ENCODE assay signal across 23 mouse cellular contexts in the genomic region with DNA sequence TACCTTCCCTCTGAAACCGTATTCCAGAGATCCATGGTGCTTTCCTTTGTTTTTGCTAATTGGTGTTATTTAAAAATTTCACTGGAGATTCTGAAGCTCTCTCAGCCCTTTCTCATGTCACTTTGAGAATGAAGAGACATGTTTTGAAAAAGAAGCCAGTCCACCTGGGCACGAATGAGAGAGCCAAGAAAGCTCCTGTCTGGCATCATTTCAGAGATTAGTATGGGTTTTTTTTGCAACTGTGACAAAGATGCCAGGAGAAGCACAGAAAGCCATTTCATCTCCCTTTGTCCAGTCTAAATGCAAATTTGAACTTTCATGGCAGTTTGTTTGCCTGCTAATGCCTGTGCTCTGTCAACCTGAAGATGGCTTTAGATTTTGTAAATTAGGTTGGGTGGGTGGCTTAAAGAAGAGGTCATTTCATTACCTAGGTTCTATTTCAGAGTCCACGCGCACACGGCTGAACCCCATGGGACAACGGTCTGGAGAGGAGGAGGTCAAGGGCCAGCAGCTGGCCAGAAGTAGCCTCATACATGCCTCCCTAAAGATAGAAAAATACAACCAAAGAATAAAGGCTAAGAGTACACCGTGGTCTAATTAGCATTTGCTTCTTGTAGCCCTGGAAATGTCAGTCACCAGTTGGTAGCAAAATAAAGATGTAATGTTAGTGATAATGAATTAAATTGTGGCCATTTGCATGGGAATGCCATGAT.
A peak's percentile ranks its signal among the peaks of the same experiment; 100 is the strongest.
DNase-seq lines count a peak whose midpoint lies in the region; ATAC-seq lines count a peak whose summit lies in the region.
"Had no signal": no experiment of that assay in that cellular context is flagged by ENCODE, and none has a peak within 500 bp of the region (broad histone marks: within the 10 kb centered on the region; RNA-seq: fewer than 3 reads in every experiment).

No protein-coding gene starts in this region.

- H3K4me2 ChIP-seq in hindbrain, embryonic 12.5 days (replicated peaks) = no peak overlapping the region
- no peak overlapping the region for H3K4me2 ChIP-seq in midbrain, embryonic 11.5 days
- H3K4me2 ChIP-seq in midbrain, embryonic 13.5 days (replicated peaks) = no peak overlapping the region
- H3K4me2 ChIP-seq: hindbrain, embryonic 15.5 days; limb, embryonic 12.5 days; liver, embryonic 11.5 days; neural tube, embryonic 12.5 days had no signal

- H3K27me3 ChIP-seq in hindbrain, embryonic 10.5 days (ENCODE audit: insufficient read depth, poor library complexity, severe bottlenecking) = no peaks in the 10 kb centered on the region
- H3K27me3 ChIP-seq in hindbrain, embryonic 12.5 days = no peaks in the 10 kb centered on the region
- H3K27me3 ChIP-seq in midbrain, embryonic 11.5 days (ENCODE audit: control insufficient read depth, insufficient read depth, low read length) = no peaks in the 10 kb centered on the region
- H3K27me3 ChIP-seq in midbrain, embryonic 13.5 days = no peaks in the 10 kb centered on the region
- H3K27me3 ChIP-seq: hindbrain, embryonic 15.5 days; limb, embryonic 12.5 days; neural tube, embryonic 12.5 days; Patski had no signal

- H3K9ac ChIP-seq in hindbrain, embryonic 12.5 days = no peak overlapping the region
- no peak overlapping the region for H3K9ac ChIP-seq in midbrain, embryonic 11.5 days (ENCODE audit: low read length)
- H3K9ac ChIP-seq in midbrain, embryonic 13.5 days (replicated peaks) = no peak overlapping the region
- H3K9ac ChIP-seq: hindbrain, embryonic 15.5 days; limb, embryonic 12.5 days; neural tube, embryonic 12.5 days had no signal

- H3K36me3 ChIP-seq in hindbrain, embryonic 10.5 days = no peaks in the 10 kb centered on the region
- H3K36me3 ChIP-seq in hindbrain, embryonic 12.5 days = no peaks in the 10 kb centered on the region
- H3K36me3 ChIP-seq in midbrain, embryonic 11.5 days (ENCODE audit: control insufficient read depth, insufficient read depth, low read length) = no peaks in the 10 kb centered on the region
- no peaks in the 10 kb centered on the region for H3K36me3 ChIP-seq in midbrain, embryonic 13.5 days
- H3K36me3 ChIP-seq: hindbrain, embryonic 15.5 days; limb, embryonic 12.5 days; neural tube, embryonic 12.5 days had no signal

- no peak for ATAC-seq in hindbrain, embryonic 12.5 days (ENCODE audit: low FRiP score)
- peak; percentile 55; the same call in 1 of the 2 replicates for ATAC-seq in midbrain, embryonic 11.5 days (ENCODE audit: low FRiP score)
- ATAC-seq in midbrain, embryonic 13.5 days = no peak
- ATAC-seq: inflammation-experienced regulatory T-cells, adult 6 months; Patski had no signal

- H3K4me1 ChIP-seq in hindbrain, embryonic 10.5 days (replicated peaks) = peaks cover 11% of the 10 kb centered on the region
- peaks cover 5% of the 10 kb centered on the region; the same call in 1 of the 2 replicates for H3K4me1 ChIP-seq in hindbrain, embryonic 12.5 days
- peaks cover 3% of the 10 kb centered on the region; the same call in 1 of the 2 replicates for H3K4me1 ChIP-seq in midbrain, embryonic 11.5 days (ENCODE audit: control insufficient read depth, insufficient read depth, low read length)
- peaks cover 6% of the 10 kb centered on the region for H3K4me1 ChIP-seq in midbrain, embryonic 13.5 days (replicated peaks)
- H3K4me1 ChIP-seq: hindbrain, embryonic 15.5 days; neural tube, embryonic 12.5 days had no signal

- 49% methylated on average over 7 of the region's 7 CpGs for WGBS in hindbrain, embryonic 10.5 days
- 48% methylated on average over 7 of the region's 7 CpGs for WGBS in hindbrain, embryonic 12.5 days
- WGBS in midbrain, embryonic 11.5 days = 44% methylated on average over 7 of the region's 7 CpGs
- 39% methylated on average over 7 of the region's 7 CpGs for WGBS in midbrain, embryonic 13.5 days

- H3K9me3 ChIP-seq in hindbrain, embryonic 10.5 days = no peaks in the 10 kb centered on the region
- H3K9me3 ChIP-seq in hindbrain, embryonic 12.5 days (replicated peaks) = no peaks in the 10 kb centered on the region
- H3K9me3 ChIP-seq in midbrain, embryonic 11.5 days (ENCODE audit: control insufficient read depth, low read length) = no peaks in the 10 kb centered on the region
- H3K9me3 ChIP-seq in midbrain, embryonic 13.5 days = no peaks in the 10 kb centered on the region
- H3K9me3 ChIP-seq: hindbrain, embryonic 15.5 days; limb, embryonic 12.5 days; neural tube, embryonic 12.5 days had no signal

- H3K27ac ChIP-seq in hindbrain, embryonic 10.5 days = no peak overlapping the region
- H3K27ac ChIP-seq in hindbrain, embryonic 12.5 days = no peak overlapping the region
- H3K27ac ChIP-seq in midbrain, embryonic 11.5 days (ENCODE audit: low read depth, low read length) = no peak overlapping the region
- H3K27ac ChIP-seq in midbrain, embryonic 13.5 days = no peak overlapping the region
- H3K27ac ChIP-seq: hindbrain, embryonic 15.5 days; layer of hippocampus, adult 2 months; left cerebral cortex, adult 2 months; limb, embryonic 12.5 days; neural tube, embryonic 12.5 days had no signal

- no peak overlapping the region for H3K4me3 ChIP-seq in hindbrain, embryonic 10.5 days
- no peak overlapping the region for H3K4me3 ChIP-seq in hindbrain, embryonic 12.5 days
- no peak overlapping the region for H3K4me3 ChIP-seq in midbrain, embryonic 11.5 days (ENCODE audit: low read depth, low read length)
- no peak overlapping the region for H3K4me3 ChIP-seq in midbrain, embryonic 13.5 days (replicated peaks)
- H3K4me3 ChIP-seq: hindbrain, embryonic 15.5 days; layer of hippocampus, adult 2 months; left cerebral cortex, adult 2 months; limb, embryonic 12.5 days; myocyte; neural tube, embryonic 12.5 days had no signal

- peak; percentile 7 to 14 for DNase-seq in cerebellum, postnatal 25 days
- DNase-seq in cerebellum, adult 9-10 months = no peak
- DNase-seq in hindbrain, embryonic 10.5 days (ENCODE audit: low spot score) = peak; percentile 11
- peak; percentile 86 for DNase-seq in midbrain, embryonic 11.5 days (ENCODE audit: low spot score, missing footprints)
- no peak for DNase-seq in thymus, postnatal 0 days (ENCODE audit: low spot score)
- DNase-seq: adrenal gland, postnatal 10 days; cerebellum, adult 11-12 months; gastrocnemius, postnatal 14 days; kidney, adult 11 months; lung, postnatal 36 days; spleen, adult 18-20 months; thymus, postnatal 25 days had no signal

Comparison
In these comparisons a context has a peak if more than half of its experiments do, and no peak if none do; other contexts are left out.
1. DNase-seq: peak in cerebellum, postnatal 25 days (2 of 2), hindbrain, embryonic 10.5 days (single experiment) and midbrain, embryonic 11.5 days (single experiment); none in cerebellum, adult 9-10 months (single experiment) and thymus, postnatal 0 days (single experiment).